Mouse (Mus musculus): ENCODE measurements around the gene Gm5460.

DNA sequence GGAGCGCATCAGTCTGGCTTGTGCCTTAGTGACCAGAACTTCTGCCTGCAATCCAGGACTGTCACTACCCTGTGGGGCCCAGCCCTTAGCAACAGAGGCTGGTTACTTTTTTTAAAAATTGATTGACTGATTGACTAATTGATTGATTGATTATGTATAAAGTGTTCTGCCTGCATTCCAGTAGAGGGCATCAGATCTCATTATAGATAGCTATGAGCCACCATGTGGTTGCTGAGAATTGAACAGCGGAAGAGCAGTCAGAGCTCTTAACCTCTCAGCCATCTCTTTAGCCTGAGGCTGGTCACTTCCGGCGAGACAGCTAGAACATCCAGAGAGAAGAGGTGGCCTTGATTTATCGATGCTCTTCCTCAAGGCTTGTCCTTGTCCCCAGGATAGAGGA, 60.7 kb downstream of the Gm5460 start:
- TF ChIP-seq CTCF (IDR thresholded peaks at IDR 0.05; ENCODE audit: low read depth) (no peak), EP300 (IDR thresholded peaks at IDR 0.05; ENCODE audit: low read depth) (no peak)

All from liver, embryonic 14.5 days (tissue).